Mouse (Mus musculus) heart, adult 2 months (tissue): ENCODE measurements around the gene Smu1.

Experiments used
- CTCF ChIP-seq: fragments of 200-600 bp; IDR thresholded peaks from 2 replicates; pipeline ENCODE4 v1.8.1; 2022; ENCODE audit warnings: antibody characterized with exemption, mild to moderate bottlenecking, moderate library complexity
- EP300 ChIP-seq: fragments of 200-500 bp; IDR thresholded peaks from 2 replicates; pipeline ENCODE4 v1.6.1; 2011; ENCODE audit warnings: low read depth, low read length, control low read depth; ENCODE audit not compliant: insufficient read depth
- POLR2A ChIP-seq: fragments of 200-500 bp; IDR thresholded peaks from 2 replicates; pipeline ENCODE4 v1.6.1; 2011; ENCODE audit warnings: mild to moderate bottlenecking, low read depth, low read length, control low read depth; ENCODE audit not compliant: insufficient read depth

DNA sequence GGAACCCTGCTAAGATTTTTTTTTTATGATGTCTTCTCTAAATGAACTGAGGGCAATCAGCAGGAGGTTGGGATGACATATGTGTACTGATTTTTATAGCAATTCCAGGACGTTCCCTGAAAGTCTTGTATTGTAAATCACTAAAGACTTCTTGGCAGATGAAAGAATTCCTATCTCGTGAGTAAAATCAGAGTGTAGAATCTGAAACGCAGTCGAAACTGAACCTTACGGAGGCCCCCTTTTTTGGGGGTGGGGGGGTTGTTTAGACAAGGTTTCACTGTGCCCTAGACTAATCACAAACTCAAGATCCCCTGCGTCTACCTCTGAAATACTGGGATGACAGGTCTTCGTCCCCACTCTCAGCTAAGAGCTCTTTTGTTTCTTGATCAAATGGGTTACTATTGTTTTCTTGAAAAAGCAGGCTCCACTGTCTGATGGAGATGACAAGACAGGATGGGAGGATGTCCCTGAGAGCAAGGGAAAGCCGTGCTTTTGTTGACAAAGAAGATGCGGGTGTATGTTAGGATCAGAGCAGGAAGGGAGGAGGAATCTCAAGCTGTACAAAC, 53.9 kb downstream of the Smu1 start:
- TF ChIP-seq EP300 (no peak), CTCF (no peak), POLR2A (no peak)
